Mouse (Mus musculus) megakaryocyte, embryonic 14.5 days (primary cell): Measurements from ENCODE around the gene Pigb.

Experiments used
- FLI1 ChIP-seq: IDR thresholded peaks from 2 replicates; pipeline ENCODE4 v1.6.1; 2012; ENCODE audit warnings: low read length, inconsistent platforms, mixed read lengths
- GATA1 ChIP-seq: IDR thresholded peaks from 3 replicates; pipeline ENCODE4 v1.6.1; 2012; ENCODE audit warnings: mixed read lengths, low read length, inconsistent platforms, borderline replicate concordance

DNA sequence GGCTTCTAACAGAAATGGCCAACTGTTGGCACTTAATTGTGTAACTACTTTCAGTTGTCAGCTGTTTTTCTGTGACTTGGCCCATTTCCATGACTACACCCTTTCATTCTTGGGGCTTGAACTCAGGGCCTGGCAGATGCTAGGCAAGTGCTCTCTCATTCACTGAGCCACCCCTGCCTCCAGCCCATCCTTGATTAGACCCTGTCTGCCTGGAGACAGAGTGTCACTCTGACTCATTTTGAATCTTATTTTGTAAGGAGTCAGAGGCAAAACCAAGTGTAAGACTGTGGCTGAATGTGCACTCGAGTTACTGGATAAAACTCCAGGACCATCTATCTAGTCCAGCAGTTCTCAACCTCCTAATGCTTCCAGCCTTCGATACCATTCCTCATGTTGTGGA, 7.7 kb upstream of the Pigb start:
- TF ChIP-seq GATA1: no peak
- no peak for TF ChIP-seq FLI1
